Mouse (Mus musculus) bone marrow, adult 2 months (tissue): Measurements from ENCODE around the gene Amy2a3.
"Not testable (repeated sequence)": the region's sequence is repeated elsewhere in the genome, so short reads cannot be mapped to it uniquely, and the experiment has no call there.

ENCODE experiments used
- CTCF ChIP-seq: fragments of 200-500 bp; IDR thresholded peaks from 2 replicates; pipeline ENCODE4 v1.5.1; 2011; ENCODE audit warnings: low read length, control low read depth; ENCODE audit not compliant: control insufficient read depth, insufficient read depth
- POLR2A ChIP-seq: fragments of 200-500 bp; IDR thresholded peaks from 2 replicates; pipeline ENCODE4 v1.6.1; 2011; ENCODE audit warnings: low read depth, mild to moderate bottlenecking, control low read depth, low read length, borderline replicate concordance; ENCODE audit not compliant: control insufficient read depth

GRCm38 (mm10) chr3:113345484-113345883, 21.6 kb upstream of the Amy2a3 start:
- TF ChIP-seq CTCF, POLR2A: not testable (repeated sequence)
